Mouse (Mus musculus) limb, embryonic 15.5 days (tissue): ENCODE results near the gene Gm21897. TPM values are rescaled to one million over a fixed set of nuclear protein-coding genes. Genes with fewer than 3 reads are reported as not detected.
"Not testable (repeated sequence)": the region's sequence is repeated elsewhere in the genome, so short reads cannot be mapped to it uniquely, and the experiment has no call there.

Experiments used
- ATAC-seq: fragments of 200-750 bp; cut with Nextera tagmentation; 2 replicates; pipeline ENCODE4 v1.8.0; 2017; ENCODE audit warnings: low read depth, moderate TSS enrichment; ENCODE audit not compliant: insufficient number of reproducible peaks, low FRiP score, low TSS enrichment
- H3K27ac ChIP-seq: fragments of 300-500 bp; sonication (generic); 2 replicates; pipeline ENCODE4 v1.5.1; 2015; ENCODE audit warnings: moderate library complexity, mild to moderate bottlenecking, inconsistent platforms
- H3K27me3 ChIP-seq: fragments of 300-500 bp; sonication (generic); 2 replicates; pipeline ENCODE4 v1.6.1; 2015; ENCODE audit warnings: inconsistent platforms
- H3K36me3 ChIP-seq: fragments of 300-500 bp; sonication (generic); 2 replicates; pipeline ENCODE4 v1.6.1; 2015; ENCODE audit warnings: inconsistent platforms
- H3K4me1 ChIP-seq: fragments of 300-500 bp; sonication (generic); 2 replicates; pipeline ENCODE4 v1.6.1; 2015; ENCODE audit warnings: inconsistent platforms
- H3K4me2 ChIP-seq: fragments of 300-500 bp; sonication (generic); 2 replicates; pipeline ENCODE4 v1.6.1; 2015; ENCODE audit warnings: mild to moderate bottlenecking, inconsistent platforms
- H3K4me3 ChIP-seq: fragments of 300-500 bp; sonication (generic); 2 replicates; pipeline ENCODE4 v1.5.1; 2015; ENCODE audit warnings: mild to moderate bottlenecking, inconsistent platforms
- H3K9ac ChIP-seq: fragments of 300-500 bp; sonication (generic); 2 replicates; pipeline ENCODE4 v1.6.1; 2015; ENCODE audit warnings: inconsistent platforms
- H3K9me3 ChIP-seq: fragments of 300-500 bp; sonication (generic); 2 replicates; pipeline ENCODE4 v1.6.1; 2016; ENCODE audit warnings: inconsistent platforms
- WGBS: fragments of 180-500 bp; shearing (Covaris S2); methylation state at CpG from one replicate; pipeline ENCODE4 v1.1.7; 2015; 5-methylcytosine and 5-hydroxymethylcytosine counted together
- polyA plus RNA-seq: library from polyadenylated mRNA; unstranded; fragments of >200 nt; fragmentation: Nextera tagmentation; extraction: Ambion mirVana; gene quantifications from 2 replicates; pipeline ENCODE4 v1.2.1, GENCODE M21; 2015

Gene Gm21897
- not detected in 2 replicates for polyA plus RNA-seq

- not testable (repeated sequence) for H3K4me2 ChIP-seq, H3K27me3 ChIP-seq, H3K9me3 ChIP-seq, H3K36me3 ChIP-seq, H3K9ac ChIP-seq, ATAC-seq, H3K4me3 ChIP-seq, H3K27ac ChIP-seq, H3K4me1 ChIP-seq
- no CpG with 5 or more reads among the region's 4 CpGs for WGBS
Observed at GRCm38 (mm10) chr16:15317158-15317557, at the start of gene Gm21897. Gm21897 (plus strand) TSS chr16:15317458.

- Histone ChIP-seq H3K36me3 (no peaks in the 10 kb centered on the region), H3K27ac (no peak overlapping the region), H3K9me3 (no peaks in the 10 kb centered on the region), H3K4me1 (no peaks in the 10 kb centered on the region), H3K27me3 (no peaks in the 10 kb centered on the region), H3K9ac (no peak overlapping the region), H3K4me3 (no peak overlapping the region), H3K4me2 (no peak overlapping the region)
- 86% methylated on average over 1 of the region's 1 CpGs for WGBS
- ATAC-seq = no peak
Observed at GRCm38 (mm10) chr16:15272291-15272690, 45.0 kb upstream of the Gm21897 start.

- no peaks in the 10 kb centered on the region for H3K36me3 ChIP-seq
- no peak for ATAC-seq
- H3K4me2 ChIP-seq = no peak overlapping the region
- H3K9me3 ChIP-seq = no peaks in the 10 kb centered on the region
- H3K4me1 ChIP-seq = no peaks in the 10 kb centered on the region
- H3K9ac ChIP-seq = no peak overlapping the region
- no peak overlapping the region for H3K4me3 ChIP-seq
- no peak overlapping the region for H3K27ac ChIP-seq
- H3K27me3 ChIP-seq = no peaks in the 10 kb centered on the region
Observed at GRCm38 (mm10) chr16:15277461-15277860, 39.8 kb upstream of the Gm21897 start.

GRCm38 (mm10) chr16:15293041-15293440, 24.2 kb upstream of the Gm21897 start:
- no peak for ATAC-seq

GRCm38 (mm10) chr16:15294289-15294688, 23.0 kb upstream of the Gm21897 start:
- WGBS = 26% methylated on average over 1 of the region's 1 CpGs
- Histone ChIP-seq H3K27ac (peak overlapping the region; percentile 67; the same call in 1 of the 2 replicates), H3K4me3 (no peak overlapping the region), H3K4me2 (no peak overlapping the region), H3K9me3 (no peaks in the 10 kb centered on the region), H3K36me3 (no peaks in the 10 kb centered on the region), H3K9ac (no peak overlapping the region), H3K27me3 (no peaks in the 10 kb centered on the region), H3K4me1 (peaks cover 21% of the 10 kb centered on the region)
- ATAC-seq = no peak

More at GRCm38 (mm10) chr16:15293041-15293440, 24.2 kb upstream of the Gm21897 start:
- Histone ChIP-seq H3K4me3 (no peak overlapping the region), H3K4me1 (peaks cover 21% of the 10 kb centered on the region), H3K9me3 (no peaks in the 10 kb centered on the region), H3K36me3 (no peaks in the 10 kb centered on the region), H3K27me3 (no peaks in the 10 kb centered on the region), H3K9ac (no peak overlapping the region), H3K27ac (no peak overlapping the region), H3K4me2 (no peak overlapping the region)
- 79% methylated on average over 3 of the region's 3 CpGs for WGBS

- no peak overlapping the region for H3K9ac ChIP-seq
- H3K36me3 ChIP-seq = no peaks in the 10 kb centered on the region
- 10% methylated on average over 8 of the region's 8 CpGs for WGBS
- no peaks in the 10 kb centered on the region for H3K27me3 ChIP-seq
- no peaks in the 10 kb centered on the region for H3K9me3 ChIP-seq
- no peak overlapping the region for H3K4me2 ChIP-seq
- H3K4me1 ChIP-seq = peaks cover 21% of the 10 kb centered on the region
- ATAC-seq = peak; percentile 91
- no peak overlapping the region for H3K4me3 ChIP-seq
- H3K27ac ChIP-seq = peak overlapping the region; percentile 67
Observed at GRCm38 (mm10) chr16:15294911-15295659, 22.2 kb upstream of the Gm21897 start.

- Histone ChIP-seq H3K4me2 (no peak overlapping the region), H3K36me3 (no peaks in the 10 kb centered on the region), H3K9me3 (no peaks in the 10 kb centered on the region), H3K27me3 (no peaks in the 10 kb centered on the region), H3K27ac (no peak overlapping the region), H3K9ac (no peak overlapping the region), H3K4me3 (no peak overlapping the region), H3K4me1 (no peaks in the 10 kb centered on the region)
- no peak for ATAC-seq
Observed at GRCm38 (mm10) chr16:15334526-15334925, 17.3 kb downstream of the Gm21897 start.

GRCm38 (mm10) chr16:15339051-15339450, 21.8 kb downstream of the Gm21897 start:
- Histone ChIP-seq H3K27me3 (no peaks in the 10 kb centered on the region), H3K4me2 (no peak overlapping the region), H3K27ac (no peak overlapping the region), H3K9me3 (no peaks in the 10 kb centered on the region), H3K4me3 (no peak overlapping the region), H3K36me3 (no peaks in the 10 kb centered on the region), H3K9ac (no peak overlapping the region), H3K4me1 (no peaks in the 10 kb centered on the region)
- no peak for ATAC-seq
- 72% methylated on average over 4 of the region's 4 CpGs for WGBS

GRCm38 (mm10) chr16:15346045-15346444, 28.8 kb downstream of the Gm21897 start:
- H3K4me3 ChIP-seq = no peak overlapping the region
- no peaks in the 10 kb centered on the region for H3K9me3 ChIP-seq
- WGBS = 67% methylated on average over 1 of the region's 1 CpGs
- H3K36me3 ChIP-seq = no peaks in the 10 kb centered on the region
- ATAC-seq = no peak
- H3K4me1 ChIP-seq = no peaks in the 10 kb centered on the region
- H3K9ac ChIP-seq = no peak overlapping the region
- no peak overlapping the region for H3K27ac ChIP-seq
- no peaks in the 10 kb centered on the region for H3K27me3 ChIP-seq
- H3K4me2 ChIP-seq = no peak overlapping the region

- no peak overlapping the region for H3K4me3 ChIP-seq
- no peak overlapping the region for H3K27ac ChIP-seq
- no peak overlapping the region for H3K9ac ChIP-seq
- WGBS = 37% methylated on average over 2 of the region's 2 CpGs
- ATAC-seq = no peak
- H3K27me3 ChIP-seq = no peaks in the 10 kb centered on the region
- H3K36me3 ChIP-seq = no peaks in the 10 kb centered on the region
- H3K4me2 ChIP-seq = no peak overlapping the region
- no peaks in the 10 kb centered on the region for H3K4me1 ChIP-seq
- H3K9me3 ChIP-seq = no peaks in the 10 kb centered on the region
Observed at GRCm38 (mm10) chr16:15349381-15349780, 32.1 kb downstream of the Gm21897 start.

GRCm38 (mm10) chr16:15351301-15351700, 34.0 kb downstream of the Gm21897 start:
- H3K27me3 ChIP-seq = no peaks in the 10 kb centered on the region
- ATAC-seq = no peak
- H3K9me3 ChIP-seq = no peaks in the 10 kb centered on the region
- H3K4me3 ChIP-seq = no peak overlapping the region
- WGBS = 36% methylated on average over 1 of the region's 1 CpGs
- 0 out of 2 replicates have a peak, but pooled peaks cover 4% of the 10 kb centered on the region for H3K4me1 ChIP-seq
- no peaks in the 10 kb centered on the region for H3K36me3 ChIP-seq
- no peak overlapping the region for H3K27ac ChIP-seq
- H3K4me2 ChIP-seq = no peak overlapping the region
- H3K9ac ChIP-seq = no peak overlapping the region

GRCm38 (mm10) chr16:15352320-15352719, 35.1 kb downstream of the Gm21897 start:
- H3K4me3 ChIP-seq = no peak overlapping the region
- H3K9me3 ChIP-seq = no peaks in the 10 kb centered on the region
- H3K9ac ChIP-seq = no peak overlapping the region
- WGBS = 62% methylated on average over 2 of the region's 2 CpGs
- no peak overlapping the region for H3K27ac ChIP-seq
- ATAC-seq = no peak
- no peaks in the 10 kb centered on the region for H3K27me3 ChIP-seq
- H3K4me2 ChIP-seq = no peak overlapping the region
- H3K36me3 ChIP-seq = no peaks in the 10 kb centered on the region
- 0 out of 2 replicates have a peak, but pooled peaks cover 4% of the 10 kb centered on the region for H3K4me1 ChIP-seq
